Mouse (Mus musculus) forebrain, embryonic 11.5 days (tissue): ENCODE results near the gene Rnf215. TPM values are rescaled to one million over a fixed set of nuclear protein-coding genes. Genes with fewer than 3 reads are reported as not detected.
"Not testable (repeated sequence)": the region's sequence is repeated elsewhere in the genome, so short reads cannot be mapped to it uniquely, and the experiment has no call there.

ENCODE experiments used
- ATAC-seq: fragments of 200-750 bp; cut with Nextera tagmentation; replicated peaks from 2 replicates; pipeline ENCODE4 v1.8.0; 2017; ENCODE audit warnings: moderate TSS enrichment; ENCODE audit not compliant: low FRiP score
- DNase-seq: peaks from one replicate; pipeline ENCODE4 v3.0.0-alpha.2; 2017; ENCODE audit warnings: low spot score
- H3K27ac ChIP-seq: fragments of 300-500 bp; sonication (generic); 2 replicates; pipeline ENCODE4 v1.5.1; 2014; ENCODE audit warnings: low read depth, low read length
- H3K27me3 ChIP-seq: fragments of 300-500 bp; sonication (generic); 2 replicates; pipeline ENCODE4 v1.6.1; 2014; ENCODE audit warnings: mild to moderate bottlenecking, low read length, mixed read lengths; ENCODE audit not compliant: control insufficient read depth, insufficient read depth
- H3K36me3 ChIP-seq: fragments of 300-500 bp; sonication (generic); 2 replicates; pipeline ENCODE4 v1.6.1; 2014; ENCODE audit warnings: mild to moderate bottlenecking, low read length, moderate library complexity, mixed read lengths; ENCODE audit not compliant: control insufficient read depth, insufficient read depth
- H3K4me1 ChIP-seq: fragments of 300-500 bp; sonication (generic); replicated peaks from 2 replicates; pipeline ENCODE4 v1.6.1; 2014; ENCODE audit warnings: low read length, mixed read lengths; ENCODE audit not compliant: control insufficient read depth, insufficient read depth
- H3K4me2 ChIP-seq: fragments of 300-500 bp; sonication (generic); 2 replicates; pipeline ENCODE4 v1.6.1; 2014; ENCODE audit warnings: low read depth, mild to moderate bottlenecking, low read length, moderate library complexity, mixed read lengths; ENCODE audit not compliant: severe bottlenecking
- H3K4me3 ChIP-seq: fragments of 300-500 bp; sonication (generic); 2 replicates; pipeline ENCODE4 v1.5.1; 2014; ENCODE audit warnings: low read depth, low read length
- H3K9ac ChIP-seq: fragments of 300-500 bp; sonication (generic); 2 replicates; pipeline ENCODE4 v1.6.1; 2014; ENCODE audit warnings: low read length
- H3K9me3 ChIP-seq: fragments of 300-500 bp; sonication (generic); 2 replicates; pipeline ENCODE4 v1.6.1; 2016; ENCODE audit warnings: low read length, mixed read lengths; ENCODE audit not compliant: control insufficient read depth
- WGBS: fragments of 180-500 bp; shearing (Covaris S2); extraction: QIAGEN DNeasy Blood & Tissue Kit; methylation state at CpG from one replicate; pipeline ENCODE4 v1.1.7; 2014; 5-methylcytosine and 5-hydroxymethylcytosine counted together
- polyA plus RNA-seq: library from polyadenylated mRNA; unstranded; fragments of >200 nt; fragmentation: Nextera tagmentation; extraction: Ambion mirVana; gene quantifications from 2 replicates; pipeline ENCODE4 v1.2.1, GENCODE M21; 2014

Rnf215 gene
- polyA plus RNA-seq, 1 experiment from 2014 or later = 25.0 TPM

- Histone ChIP-seq H3K9ac (no peak overlapping the region), H3K36me3 (no peaks in the 10 kb centered on the region), H3K27ac (no peak overlapping the region), H3K4me3 (no peak overlapping the region), H3K9me3 (no peaks in the 10 kb centered on the region), H3K27me3 (no peaks in the 10 kb centered on the region), H3K4me1 (no peaks in the 10 kb centered on the region), H3K4me2 (no peak overlapping the region)
- DNase-seq (peak; percentile 71), ATAC-seq (no peak)
- 55% methylated on average over 5 of the region's 5 CpGs for WGBS
Observed at GRCm38 (mm10) chr11:4123922-4124321, 11.1 kb upstream of the Rnf215 start.

- no peaks in the 10 kb centered on the region for H3K36me3 ChIP-seq
- H3K4me2 ChIP-seq = no peak overlapping the region
- H3K4me1 ChIP-seq = no peaks in the 10 kb centered on the region
- DNase-seq (no peak), ATAC-seq (no peak)
- WGBS = 85% methylated on average over 1 of the region's 1 CpGs
- no peaks in the 10 kb centered on the region for H3K27me3 ChIP-seq
- H3K27ac ChIP-seq = no peak overlapping the region
- no peak overlapping the region for H3K9ac ChIP-seq
- no peak overlapping the region for H3K4me3 ChIP-seq
- no peaks in the 10 kb centered on the region for H3K9me3 ChIP-seq
Observed at GRCm38 (mm10) chr11:4127059-4127458, 7.9 kb upstream of the Rnf215 start.

GRCm38 (mm10) chr11:4128461-4128860 is 6.5 kb upstream of the Rnf215 start:
- H3K27ac ChIP-seq, H3K36me3 ChIP-seq, ATAC-seq, H3K4me3 ChIP-seq, H3K4me1 ChIP-seq, H3K27me3 ChIP-seq, H3K4me2 ChIP-seq, H3K9ac ChIP-seq, H3K9me3 ChIP-seq, DNase-seq: not testable (repeated sequence)
- WGBS = 96% methylated on average over 4 of the region's 4 CpGs

- 58% methylated on average over 3 of the region's 3 CpGs for WGBS
- H3K9ac ChIP-seq = no peak overlapping the region
- no peak overlapping the region for H3K4me3 ChIP-seq
- H3K4me1 ChIP-seq = no peaks in the 10 kb centered on the region
- DNase-seq (no peak), ATAC-seq (no peak)
- H3K27ac ChIP-seq = no peak overlapping the region
- H3K27me3 ChIP-seq = no peaks in the 10 kb centered on the region
- no peaks in the 10 kb centered on the region; the same call in 1 of the 2 replicates for H3K9me3 ChIP-seq
- H3K36me3 ChIP-seq = no peaks in the 10 kb centered on the region
- H3K4me2 ChIP-seq = no peak overlapping the region
Observed at GRCm38 (mm10) chr11:4133450-4133849, 1.6 kb upstream of the Rnf215 start.

GRCm38 (mm10) chr11:4134400-4134799 is 602 bp upstream of the Rnf215 start:
- Histone ChIP-seq H3K9me3 (no peaks in the 10 kb centered on the region; the same call in 1 of the 2 replicates), H3K4me1 (no peaks in the 10 kb centered on the region), H3K4me3 (peak overlapping the region; percentile 86; the same call in 1 of the 2 replicates), H3K27ac (no peak overlapping the region), H3K4me2 (no peak overlapping the region), H3K27me3 (no peaks in the 10 kb centered on the region), H3K36me3 (no peaks in the 10 kb centered on the region), H3K9ac (no peak overlapping the region)
- ATAC-seq = no peak; the same call in 1 of the 2 replicates
- WGBS = 65% methylated on average over 6 of the region's 6 CpGs
- no peak for DNase-seq

- H3K9ac ChIP-seq = no peak overlapping the region
- DNase-seq (no peak), ATAC-seq (no peak)
- WGBS = 68% methylated on average over 2 of the region's 2 CpGs
- no peaks in the 10 kb centered on the region for H3K9me3 ChIP-seq
- H3K4me3 ChIP-seq = no peak overlapping the region
- H3K27me3 ChIP-seq = no peaks in the 10 kb centered on the region
- no peaks in the 10 kb centered on the region for H3K4me1 ChIP-seq
- H3K36me3 ChIP-seq = peaks cover 5% of the 10 kb centered on the region; the same call in 1 of the 2 replicates
- no peak overlapping the region for H3K4me2 ChIP-seq
- H3K27ac ChIP-seq = no peak overlapping the region
Observed at GRCm38 (mm10) chr11:4138964-4139363, 4.0 kb downstream of the Rnf215 start.

- peaks cover 5% of the 10 kb centered on the region; the same call in 1 of the 2 replicates for H3K36me3 ChIP-seq
- H3K9me3 ChIP-seq = no peaks in the 10 kb centered on the region
- H3K4me3 ChIP-seq = no peak overlapping the region
- H3K4me1 ChIP-seq = no peaks in the 10 kb centered on the region
- H3K4me2 ChIP-seq = no peak overlapping the region
- DNase-seq (no peak), ATAC-seq (no peak)
- no peak overlapping the region for H3K27ac ChIP-seq
- no peak overlapping the region for H3K9ac ChIP-seq
- H3K27me3 ChIP-seq = no peaks in the 10 kb centered on the region
Observed at GRCm38 (mm10) chr11:4141505-4141904, 6.5 kb downstream of the Rnf215 start.

- Histone ChIP-seq H3K4me1 (no peaks in the 10 kb centered on the region), H3K27me3 (no peaks in the 10 kb centered on the region), H3K4me2 (no peak overlapping the region), H3K4me3 (no peak overlapping the region), H3K27ac (no peak overlapping the region), H3K9me3 (no peaks in the 10 kb centered on the region), H3K9ac (no peak overlapping the region), H3K36me3 (peaks cover 5% of the 10 kb centered on the region; the same call in 1 of the 2 replicates)
- WGBS = 85% methylated on average over 4 of the region's 4 CpGs
- DNase-seq (no peak), ATAC-seq (no peak)
Observed at GRCm38 (mm10) chr11:4142352-4142751, 7.3 kb downstream of the Rnf215 start.

GRCm38 (mm10) chr11:4143281-4144062 is 8.5 kb downstream of the Rnf215 start:
- Histone ChIP-seq H3K9ac (no peak overlapping the region), H3K4me2 (no peak overlapping the region), H3K36me3 (peaks cover 5% of the 10 kb centered on the region; the same call in 1 of the 2 replicates), H3K27me3 (no peaks in the 10 kb centered on the region), H3K27ac (no peak overlapping the region), H3K9me3 (no peaks in the 10 kb centered on the region), H3K4me3 (no peak overlapping the region), H3K4me1 (no peaks in the 10 kb centered on the region)
- WGBS = 93% methylated on average over 21 of the region's 21 CpGs
- no peak for DNase-seq
- no peak for ATAC-seq
